Mouse (Mus musculus): ENCODE measurements around the gene Kif21b. TPM values are rescaled to one million over a fixed set of nuclear protein-coding genes. Genes with fewer than 3 reads are reported as not detected.

The Kif21b gene
- total RNA-seq (2023): 353 TPM

GRCm38 (mm10) chr1:136130951-136131558 is at the start of gene Kif21b:
Kif21b (plus strand) TSS chr1:136131389.

GRCm38 (mm10) chr1:136212803-136213202 is 81.6 kb downstream of the Kif21b start, which contains the start of gene Mroh3:
Mroh3 (minus strand) TSS chr1:136212828.

Other genes starting within 250 kb of the Kif21b start
- not detected for gene Pkp1, start 212.2 kb upstream of the Kif21b start, total RNA-seq (2023)
- gene Igfn1, start 125.0 kb upstream of the Kif21b start, total RNA-seq (2023): not detected
- 20.8 TPM for gene Tmem9, start 123.2 kb upstream of the Kif21b start, total RNA-seq (2023)
- not detected for gene Ascl5, start 80.6 kb upstream of the Kif21b start, total RNA-seq (2023)
- 1.8 TPM for gene Cacna1s, start 78.6 kb upstream of the Kif21b start, total RNA-seq (2023)
- gene Mroh3, start 81.4 kb downstream of the Kif21b start, total RNA-seq (2023): not detected
- not detected for gene Inava, start 102.9 kb downstream of the Kif21b start, total RNA-seq (2023)
- gene Gpr25, start 129.5 kb downstream of the Kif21b start, total RNA-seq (2023): not detected
- gene Camsap2, start 214.7 kb downstream of the Kif21b start, total RNA-seq (2023): 44.4 TPM

All from CD4-positive naive resting alpha-beta T cell, adult 76 days (primary cell).